Mouse (Mus musculus) liver, adult 2 months (tissue): ENCODE results near the gene Il31ra. TPM values are rescaled to one million over a fixed set of nuclear protein-coding genes. Genes with fewer than 3 reads are reported as not detected.

Experiments
- DNase-seq: peaks from one replicate; pipeline ENCODE4 v3.0.0-alpha.2; 2011; ENCODE audit warnings: low read depth, low spot score; ENCODE audit errors: extremely low read depth
- H3K27ac ChIP-seq: fragments of 200-500 bp; replicated peaks from 2 replicates; pipeline ENCODE4 v1.5.1; 2012; ENCODE audit warnings: low read depth, mild to moderate bottlenecking, control low read depth, inconsistent platforms, low read length; ENCODE audit not compliant: insufficient read depth
- H3K27me3 ChIP-seq: fragments of 200-500 bp; 2 replicates; pipeline ENCODE4 v1.6.1; 2012; ENCODE audit warnings: mild to moderate bottlenecking, moderate library complexity, low read length, inconsistent platforms; ENCODE audit not compliant: control insufficient read depth, insufficient read depth
- H3K36me3 ChIP-seq: fragments of 200-500 bp; 2 replicates; pipeline ENCODE4 v1.6.1; 2012; ENCODE audit warnings: low read length, inconsistent platforms; ENCODE audit not compliant: control insufficient read depth, insufficient read depth
- H3K4me1 ChIP-seq: fragments of 200-500 bp; 2 replicates; pipeline ENCODE4 v1.6.1; 2011; ENCODE audit warnings: low read length; ENCODE audit not compliant: control insufficient read depth, insufficient read depth
- H3K4me3 ChIP-seq: fragments of 200-500 bp; 2 replicates; pipeline ENCODE4 v1.5.1; 2011; ENCODE audit warnings: low read depth, mild to moderate bottlenecking, control low read depth, low read length, moderate library complexity; ENCODE audit not compliant: insufficient read depth
- H3K79me2 ChIP-seq: fragments of 200-500 bp; 2 replicates; pipeline ENCODE4 v1.6.1; 2012; ENCODE audit warnings: inconsistent platforms, mild to moderate bottlenecking, low read length, moderate library complexity; ENCODE audit not compliant: control insufficient read depth, insufficient read depth
- H3K9ac ChIP-seq: fragments of 200-500 bp; 2 replicates; pipeline ENCODE4 v1.6.1; 2012; ENCODE audit warnings: low read depth, mild to moderate bottlenecking, control low read depth, inconsistent platforms, low read length
- CTCF ChIP-seq: fragments of 200-500 bp; IDR thresholded peaks from 2 replicates; pipeline ENCODE4 v1.5.1; 2011; ENCODE audit warnings: low read depth, low read length, control low read depth
- POLR2A ChIP-seq: fragments of 200-500 bp; IDR thresholded peaks from 2 replicates; pipeline ENCODE4 v1.6.1; 2011; ENCODE audit warnings: low read length, control low read depth; ENCODE audit not compliant: insufficient read depth; ENCODE audit errors: extremely low read depth
- WGBS: fragments of 180-500 bp; shearing (Covaris S2); methylation state at CpG from one replicate; pipeline ENCODE4 v1.1.7; 2018; 5-methylcytosine and 5-hydroxymethylcytosine counted together
- polyA plus RNA-seq: library from polyadenylated mRNA; depleted of rRNA; stranded (reverse); fragments of >200 nt; gene quantifications from 2 replicates; pipeline ENCODE4 v1.2.3, GENCODE M21; 2012
- total RNA-seq: library from RNA; depleted of rRNA; stranded (reverse); fragments of >200 nt; gene quantifications from 2 replicates; pipeline ENCODE4 v1.2.3, GENCODE M21; 2014

Il31ra gene
- total and polyA plus RNA-seq, 2 experiments = not detected

DNA sequence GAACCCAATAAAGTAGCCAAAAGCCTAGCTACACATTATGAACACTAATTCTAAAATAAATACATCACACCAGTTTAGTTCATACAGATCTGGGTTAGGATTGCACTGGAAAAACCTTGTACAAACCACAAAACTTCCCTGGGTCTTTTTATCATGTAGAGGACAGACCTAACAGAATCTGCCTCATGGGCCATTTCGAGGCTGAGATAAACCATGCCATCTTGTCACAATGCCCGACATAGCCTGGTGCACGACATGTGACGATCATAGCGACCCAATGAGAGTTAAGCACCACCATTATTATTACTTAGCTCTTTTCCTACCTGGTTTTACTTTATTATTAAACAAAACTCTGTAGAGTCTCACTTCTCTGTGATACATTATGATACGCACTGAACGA lies 57.1 kb downstream of the Il31ra start:
- DNase-seq = no peak
- H3K4me1 ChIP-seq = no peaks in the 10 kb centered on the region; the same call in 1 of the 2 replicates
- H3K4me3 ChIP-seq = no peak overlapping the region
- H3K79me2 ChIP-seq = no peaks in the 10 kb centered on the region
- H3K36me3 ChIP-seq = no peaks in the 10 kb centered on the region
- TF ChIP-seq POLR2A = no peak
- TF ChIP-seq CTCF = no peak
- H3K27ac ChIP-seq = no peak overlapping the region
- H3K27me3 ChIP-seq = no peaks in the 10 kb centered on the region
- 95% methylated on average over 7 of the region's 7 CpGs for WGBS
- no peak overlapping the region for H3K9ac ChIP-seq

GRCm38 (mm10) chr13:112536611-112537010 lies 57.5 kb downstream of the Il31ra start:
- Histone ChIP-seq H3K4me3 (no peak overlapping the region), H3K36me3 (no peaks in the 10 kb centered on the region), H3K79me2 (no peaks in the 10 kb centered on the region), H3K9ac (no peak overlapping the region), H3K27me3 (no peaks in the 10 kb centered on the region), H3K4me1 (no peaks in the 10 kb centered on the region; the same call in 1 of the 2 replicates), H3K27ac (no peak overlapping the region)
- DNase-seq = no peak
- WGBS = 90% methylated on average over 4 of the region's 4 CpGs
- TF ChIP-seq POLR2A = no peak
- TF ChIP-seq CTCF = no peak

DNA sequence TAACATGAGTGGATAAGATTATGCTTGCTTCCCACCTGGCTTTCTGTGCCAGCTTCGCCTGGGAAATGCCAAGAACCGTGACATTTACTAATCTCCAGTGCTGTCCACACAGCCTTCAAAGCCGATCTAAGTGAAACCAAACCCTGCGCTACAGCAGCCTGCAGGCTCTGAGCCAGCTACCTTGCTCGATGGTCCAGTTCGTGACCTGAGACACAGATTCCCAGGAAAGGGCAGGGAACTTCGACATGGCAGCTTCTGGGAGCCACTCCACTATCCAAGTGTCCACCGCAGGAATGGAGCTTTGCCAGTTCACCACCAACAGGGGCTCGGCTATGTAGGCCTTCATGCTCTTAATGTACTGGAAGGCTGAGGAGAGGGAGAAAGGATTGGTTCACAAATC lies 60.6 kb downstream of the Il31ra start:
- Histone ChIP-seq H3K9ac (no peak overlapping the region), H3K36me3 (no peaks in the 10 kb centered on the region), H3K27me3 (no peaks in the 10 kb centered on the region), H3K4me1 (peaks cover 1% of the 10 kb centered on the region; the same call in 1 of the 2 replicates), H3K27ac (no peak overlapping the region), H3K4me3 (no peak overlapping the region), H3K79me2 (no peaks in the 10 kb centered on the region)
- DNase-seq = peak; percentile 80
- WGBS = 23% methylated on average over 9 of the region's 9 CpGs
- TF ChIP-seq POLR2A (no peak), CTCF (no peak)

- Histone ChIP-seq H3K27me3 (no peaks in the 10 kb centered on the region), H3K4me1 (peaks cover 1% of the 10 kb centered on the region; the same call in 1 of the 2 replicates), H3K36me3 (no peaks in the 10 kb centered on the region), H3K4me3 (no peak overlapping the region), H3K9ac (no peak overlapping the region), H3K79me2 (no peaks in the 10 kb centered on the region), H3K27ac (no peak overlapping the region)
- WGBS = 93% methylated on average over 6 of the region's 6 CpGs
- DNase-seq = no peak
- TF ChIP-seq POLR2A (no peak), CTCF (no peak)
These were observed 61.9 kb downstream of the Il31ra start for GRCm38 (mm10) chr13:112532235-112532634.

DNA sequence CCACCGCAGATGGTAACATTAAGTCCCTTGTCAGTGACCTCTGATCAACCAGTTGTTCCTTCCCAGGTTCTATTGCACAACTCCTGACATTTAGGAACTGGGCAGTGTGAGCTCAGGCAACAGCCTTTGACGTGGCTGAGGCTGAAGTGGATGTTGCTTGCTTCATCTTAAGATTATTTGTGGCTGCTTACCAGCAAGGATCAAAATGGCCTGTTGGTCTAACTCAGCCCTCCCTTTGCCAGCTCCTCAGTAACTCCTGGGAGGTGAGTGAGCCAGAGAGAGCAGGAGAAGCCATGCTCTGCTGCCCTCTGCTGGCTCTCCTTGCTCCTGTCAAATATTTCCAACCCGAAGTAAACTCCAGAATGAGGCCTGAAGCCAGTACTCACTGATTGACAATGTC lies 64.3 kb downstream of the Il31ra start:
- H3K36me3 ChIP-seq = no peaks in the 10 kb centered on the region
- peaks cover 1% of the 10 kb centered on the region; the same call in 1 of the 2 replicates for H3K4me1 ChIP-seq
- no peak overlapping the region for H3K27ac ChIP-seq
- H3K27me3 ChIP-seq = no peaks in the 10 kb centered on the region
- H3K79me2 ChIP-seq = no peaks in the 10 kb centered on the region
- WGBS = 3% methylated on average over 3 of the region's 3 CpGs
- no peak overlapping the region for H3K4me3 ChIP-seq
- DNase-seq = peak; percentile 79
- no peak overlapping the region for H3K9ac ChIP-seq
- TF ChIP-seq CTCF (peak; percentile 95), POLR2A (no peak)

GRCm38 (mm10) chr13:112527186-112527585 lies 67.0 kb downstream of the Il31ra start:
- H3K4me1 ChIP-seq = peaks cover 1% of the 10 kb centered on the region; the same call in 1 of the 2 replicates
- TF ChIP-seq POLR2A (no peak), CTCF (no peak)

More at GRCm38 (mm10) chr13:112527186-112527585, 67.0 kb downstream of the Il31ra start:
- H3K27me3 ChIP-seq = no peaks in the 10 kb centered on the region
- H3K4me3 ChIP-seq = no peak overlapping the region
- H3K36me3 ChIP-seq = no peaks in the 10 kb centered on the region
- WGBS = 20% methylated on average over 1 of the region's 1 CpGs
- DNase-seq = no peak
- H3K9ac ChIP-seq = no peak overlapping the region
- H3K79me2 ChIP-seq = no peaks in the 10 kb centered on the region
- H3K27ac ChIP-seq = no peak overlapping the region
